In the genomic region with DNA sequence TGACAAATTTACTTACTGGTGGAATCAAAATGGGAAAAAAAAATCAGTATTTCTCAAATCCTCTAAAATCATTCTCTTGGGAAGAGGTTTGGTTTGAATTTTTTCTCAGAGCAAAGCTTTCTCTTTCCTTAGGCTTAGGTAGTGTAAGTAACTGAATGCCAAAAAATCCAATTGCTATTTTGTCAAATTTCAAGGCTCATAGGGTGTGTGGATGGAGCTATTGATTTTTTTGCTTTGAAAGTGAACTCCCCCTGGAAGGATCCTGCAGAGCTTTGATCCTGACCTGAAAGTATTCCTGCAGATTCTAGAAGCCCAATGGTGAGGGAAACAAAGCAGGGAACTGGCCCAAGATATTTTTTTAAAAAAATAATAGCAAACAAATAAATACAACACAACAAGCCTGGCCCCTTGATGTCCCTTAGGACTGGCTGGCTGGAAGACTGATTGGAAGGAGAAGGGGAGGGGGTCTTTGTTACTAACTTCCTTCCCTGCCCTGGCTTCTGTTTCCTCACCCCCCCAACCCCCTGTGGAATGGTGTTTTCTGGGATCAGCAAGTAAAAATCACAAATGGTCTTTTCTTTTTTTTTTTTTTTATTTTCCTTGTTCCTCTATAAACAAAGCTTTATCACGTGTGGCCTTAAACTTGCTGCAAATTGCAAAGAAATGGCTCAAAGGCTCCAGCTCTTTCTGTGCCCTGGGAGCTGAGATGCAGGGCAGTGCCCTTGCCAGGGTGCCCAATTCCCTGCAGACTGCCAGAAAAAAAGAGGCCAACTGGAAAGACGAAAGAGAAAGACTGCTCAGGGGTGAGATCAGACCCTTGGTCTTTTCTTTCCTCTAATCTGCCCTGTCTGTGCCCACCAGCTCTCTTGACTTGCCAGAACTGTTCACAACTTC, we compare ENCODE assay signal across 16 mouse cellular contexts. TPM values are rescaled to one million over a fixed set of nuclear protein-coding genes. Genes with fewer than 3 reads are reported as not detected.
A peak's percentile ranks its signal among the peaks of the same experiment; 100 is the strongest.
DNase-seq lines count a peak whose midpoint lies in the region; ATAC-seq lines count a peak whose summit lies in the region.
"Had no signal": no experiment of that assay in that cellular context is flagged by ENCODE, and none has a peak within 500 bp of the region (broad histone marks: within the 10 kb centered on the region; RNA-seq: fewer than 3 reads in every experiment).

A gene (plus strand): TSS at position 622 of the 894 bp plus-strand sequence.

- intact Hi-C loops in left cerebral cortex, postnatal 25 days (cut with DNase I) = no loop called here
- intact Hi-C loops in heart, postnatal 36 days (cut with DNase I) = no loop called here

- H3K4me1 ChIP-seq in hindbrain, embryonic 16.5 days (ENCODE audit: control insufficient read depth, insufficient read depth, low read depth, low read length) = no peaks in the 10 kb centered on the region
- H3K4me1 ChIP-seq: stomach, embryonic 15.5 days had no signal

- WGBS in hindbrain, embryonic 16.5 days = 46% methylated on average over 2 of the region's 2 CpGs

- no peak within 1 kb of the TSS for H3K4me2 ChIP-seq in hindbrain, embryonic 16.5 days (ENCODE audit: low read length)
- H3K4me2 ChIP-seq: stomach, embryonic 15.5 days had no signal

- H3K9me3 ChIP-seq in hindbrain, embryonic 16.5 days (ENCODE audit: control insufficient read depth, low read length) = no peaks in the 10 kb centered on the region
- H3K9me3 ChIP-seq: stomach, embryonic 15.5 days had no signal

- H3K27ac ChIP-seq in hindbrain, embryonic 16.5 days (ENCODE audit: low read depth, low read length) = 0 out of 2 replicates have a peak within 1 kb of the TSS, but pooled peaks have one; percentile 8
- H3K27ac ChIP-seq: kidney, postnatal 0 days; stomach, embryonic 15.5 days had no signal

- peak; percentile 8 for DNase-seq in adrenal gland, postnatal 14 days
- no peak for DNase-seq in adrenal gland, adult (ENCODE audit: inconsistent age in 2 of 2, low spot score in 1 of 2)
- DNase-seq in left cerebral cortex, adult 18-20 months (ENCODE audit: low spot score in 2 of 2) = no peak
- no peak for DNase-seq in left cerebral cortex, adult 11 months (ENCODE audit: low spot score)
- peak in 1 of 2 experiments; percentile 44 for DNase-seq in left cerebral cortex, postnatal 25 days (ENCODE audit: low spot score in 2 of 2)
- no peak for DNase-seq in natural killer cell, adult 2 months (ENCODE audit: low spot score in 2 of 2)
- DNase-seq in heart, postnatal 36 days = no peak
- DNase-seq: heart, adult 18-20 months; heart, postnatal 4 days; liver; lung, postnatal 14 days had no signal

- no peak within 1 kb of the TSS for H3K9ac ChIP-seq in hindbrain, embryonic 16.5 days (ENCODE audit: low read depth, low read length)
- H3K9ac ChIP-seq: stomach, embryonic 15.5 days had no signal

- ATAC-seq in hindbrain, embryonic 16.5 days = no peak
- ATAC-seq: activated CD4-positive, CD25-positive, alpha-beta regulatory T cell, adult 4 months had no signal

- no peaks in the 10 kb centered on the region for H3K36me3 ChIP-seq in hindbrain, embryonic 16.5 days (ENCODE audit: control insufficient read depth, insufficient read depth, low read length)
- H3K36me3 ChIP-seq: stomach, embryonic 15.5 days had no signal

- H3K4me3 ChIP-seq in hindbrain, embryonic 16.5 days (ENCODE audit: low read length) = no peak within 1 kb of the TSS
- H3K4me3 ChIP-seq: stomach, embryonic 15.5 days had no signal

- no peaks in the 10 kb centered on the region for H3K27me3 ChIP-seq in hindbrain, embryonic 16.5 days (replicated peaks; ENCODE audit: control insufficient read depth, insufficient read depth, low read length)
- H3K27me3 ChIP-seq: stomach, embryonic 15.5 days had no signal

RNA-seq across cellular contexts. Expression of the gene that starts here (rescaled TPM):
- total RNA-seq in adrenal gland, postnatal 14 days (2021) = 0.15 and 0.41 TPM in 2 replicates
- 10 to 100 TPM; 45.9 to 49.7 TPM for total RNA-seq in left cerebral cortex, adult 18-20 months (2021)
- polyA plus RNA-seq in hindbrain, embryonic 16.5 days (2015; fragmentation: Nextera tagmentation; extraction: Ambion mirVana) = 22.0 and 27.7 TPM in 2 replicates
- 10 to 100 TPM; 73.2 to 79.7 TPM for total RNA-seq in left cerebral cortex, postnatal 25 days (2021)
- total RNA-seq in heart, postnatal 36 days (2021) = under 1 TPM; 0.44 to 0.62 TPM
- total RNA-seq: ES-E14 had no signal

Comparison
In these comparisons a context has a peak if more than half of its experiments do, and no peak if none do; other contexts are left out.
1. RNA of the gene that starts here (total RNA-seq): 73.2 to 79.7 TPM in left cerebral cortex, postnatal 25 days and 45.9 to 49.7 TPM in left cerebral cortex, adult 18-20 months; 0.44 to 0.62 TPM in heart, postnatal 36 days and 0.15 to 0.41 TPM in adrenal gland, postnatal 14 days; every median in the first group is over 10 times any median in the second.
2. Peak in DNase-seq in adrenal gland, postnatal 14 days; RNA of the gene not detected or under 1 TPM.